Mouse (Mus musculus): ENCODE measurements at regions not wholly inside any gene's neighbourhood (a gene's known extent, or its start where the extent isn't known, plus 50 kb on each side); places are given as distances from the start of the nearest gene placed in this dataset.

- TF ChIP-seq POLR2A (IDR thresholded peaks at IDR 0.05; ENCODE audit: low read depth, low read length), result no peak
- TF ChIP-seq CTCF (conservative IDR thresholded peaks at IDR 0.05; ENCODE audit: insufficient read depth, insufficient read length, low read depth, low read length), result no peak
Observed at GRCm38 (mm10) chr13:110897621-110898020, 357.2 kb upstream of the Actbl2 start.

Data from kidney, adult 2 months (tissue).